14 mouse cellular contexts compared by ENCODE assay signal in genomic region chr2:36211785-36212184, GRCm38 (mm10). TPM values are rescaled to one million over a fixed set of nuclear protein-coding genes. Genes with fewer than 3 reads are reported as not detected.
DNase-seq lines count a peak whose midpoint lies in the region; ATAC-seq lines count a peak whose summit lies in the region.
"Had no signal": no experiment of that assay in that cellular context is flagged by ENCODE, and none has a peak within 500 bp of the region (broad histone marks: within the 10 kb centered on the region; RNA-seq: fewer than 3 reads in every experiment).

No protein-coding gene starts in this region.

- H3K9me3 ChIP-seq in hindbrain, embryonic 11.5 days (ENCODE audit: control insufficient read depth, low read length): no peaks in the 10 kb centered on the region
- H3K9me3 ChIP-seq in hindbrain, embryonic 13.5 days: no peaks in the 10 kb centered on the region
- no peaks in the 10 kb centered on the region for H3K9me3 ChIP-seq in embryonic facial prominence, embryonic 11.5 days (replicated peaks; ENCODE audit: control insufficient read depth, low read length)
- no peaks in the 10 kb centered on the region for H3K9me3 ChIP-seq in neural tube, embryonic 11.5 days (ENCODE audit: control insufficient read depth, low read length)
- H3K9me3 ChIP-seq: forebrain, embryonic 12.5 days had no signal

- 8% methylated on average over 7 of the region's 7 CpGs for WGBS in hindbrain, embryonic 11.5 days
- 15% methylated on average over 7 of the region's 7 CpGs for WGBS in hindbrain, embryonic 13.5 days
- WGBS in embryonic facial prominence, embryonic 11.5 days: 3% methylated on average over 7 of the region's 7 CpGs
- WGBS in neural tube, embryonic 11.5 days: 10% methylated on average over 7 of the region's 7 CpGs

- no peak overlapping the region for H3K27ac ChIP-seq in hindbrain, embryonic 11.5 days (ENCODE audit: low read depth, low read length)
- H3K27ac ChIP-seq in hindbrain, embryonic 13.5 days: no peak overlapping the region
- H3K27ac ChIP-seq in embryonic facial prominence, embryonic 11.5 days (replicated peaks; ENCODE audit: low read depth, low read length): 0 out of 2 replicates have a peak overlapping the region, but pooled peaks have one; percentile 43
- H3K27ac ChIP-seq in neural tube, embryonic 11.5 days (ENCODE audit: low read depth, low read length): no peak overlapping the region
- H3K27ac ChIP-seq: forebrain, embryonic 12.5 days; gastrocnemius, adult 2 months; heart, adult 2 months had no signal

- DNase-seq in hindbrain, embryonic 11.5 days (ENCODE audit: low spot score): peak; percentile 51
- DNase-seq in lung, postnatal 10 days: peak; percentile 20
- no peak for DNase-seq in lung, postnatal 14 days
- DNase-seq in embryonic facial prominence, embryonic 11.5 days (ENCODE audit: low spot score): peak; percentile 93
- DNase-seq in neural tube, embryonic 11.5 days (ENCODE audit: low spot score): peak; percentile 43
- no peak for DNase-seq in urinary bladder, adult 2 months (ENCODE audit: low spot score)
- no peak for DNase-seq in cerebellum, adult 11-12 months
- DNase-seq: adrenal gland, postnatal 36 days; gastrocnemius, adult 2 months; heart, adult 2 months; heart, postnatal 14 days had no signal

- H3K9ac ChIP-seq in hindbrain, embryonic 11.5 days (ENCODE audit: low read depth, low read length): no peak overlapping the region
- no peak overlapping the region for H3K9ac ChIP-seq in hindbrain, embryonic 13.5 days
- no peak overlapping the region for H3K9ac ChIP-seq in embryonic facial prominence, embryonic 11.5 days (replicated peaks; ENCODE audit: low read length)
- no peak overlapping the region for H3K9ac ChIP-seq in neural tube, embryonic 11.5 days (ENCODE audit: low read length)
- H3K9ac ChIP-seq: forebrain, embryonic 12.5 days had no signal

- no peak overlapping the region for H3K4me3 ChIP-seq in hindbrain, embryonic 11.5 days (ENCODE audit: low read depth, low read length)
- H3K4me3 ChIP-seq in hindbrain, embryonic 13.5 days: no peak overlapping the region
- H3K4me3 ChIP-seq in embryonic facial prominence, embryonic 11.5 days (ENCODE audit: low read depth, low read length): no peak overlapping the region
- H3K4me3 ChIP-seq in neural tube, embryonic 11.5 days (ENCODE audit: low read depth, low read length): no peak overlapping the region
- H3K4me3 ChIP-seq: forebrain, embryonic 12.5 days; gastrocnemius, adult 2 months; heart, adult 2 months had no signal

- no peaks in the 10 kb centered on the region for H3K36me3 ChIP-seq in hindbrain, embryonic 11.5 days (ENCODE audit: control insufficient read depth, insufficient read depth, low read length)
- no peaks in the 10 kb centered on the region for H3K36me3 ChIP-seq in hindbrain, embryonic 13.5 days
- no peaks in the 10 kb centered on the region for H3K36me3 ChIP-seq in embryonic facial prominence, embryonic 11.5 days (replicated peaks; ENCODE audit: control insufficient read depth, insufficient read depth, low read depth, low read length)
- no peaks in the 10 kb centered on the region for H3K36me3 ChIP-seq in neural tube, embryonic 11.5 days (ENCODE audit: control insufficient read depth, insufficient read depth, low read length)
- H3K36me3 ChIP-seq: forebrain, embryonic 12.5 days had no signal

- no peak overlapping the region for H3K4me2 ChIP-seq in hindbrain, embryonic 11.5 days (replicated peaks; ENCODE audit: low read depth, low read length)
- no peak overlapping the region for H3K4me2 ChIP-seq in hindbrain, embryonic 13.5 days
- H3K4me2 ChIP-seq in embryonic facial prominence, embryonic 11.5 days (ENCODE audit: low read depth, low read length): 0 out of 2 replicates have a peak overlapping the region, but pooled peaks have one; percentile 0
- no peak overlapping the region for H3K4me2 ChIP-seq in neural tube, embryonic 11.5 days (ENCODE audit: low read depth)
- H3K4me2 ChIP-seq: forebrain, embryonic 12.5 days had no signal

- peaks cover 17% of the 10 kb centered on the region for H3K27me3 ChIP-seq in hindbrain, embryonic 11.5 days (ENCODE audit: control insufficient read depth, insufficient read depth, low read length)
- peaks cover 48% of the 10 kb centered on the region for H3K27me3 ChIP-seq in hindbrain, embryonic 13.5 days
- H3K27me3 ChIP-seq in embryonic facial prominence, embryonic 11.5 days (ENCODE audit: control insufficient read depth, insufficient read depth, low read length): no peaks in the 10 kb centered on the region
- H3K27me3 ChIP-seq in neural tube, embryonic 11.5 days (ENCODE audit: control insufficient read depth, insufficient read depth, low read length): peaks cover 19% of the 10 kb centered on the region

- H3K4me1 ChIP-seq in hindbrain, embryonic 11.5 days (replicated peaks; ENCODE audit: control insufficient read depth, insufficient read depth, low read length): no peaks in the 10 kb centered on the region
- H3K4me1 ChIP-seq in hindbrain, embryonic 13.5 days (replicated peaks): peaks cover 22% of the 10 kb centered on the region
- peaks cover 2% of the 10 kb centered on the region; the same call in 1 of the 2 replicates for H3K4me1 ChIP-seq in embryonic facial prominence, embryonic 11.5 days (ENCODE audit: control insufficient read depth, insufficient read depth, low read length)
- H3K4me1 ChIP-seq in neural tube, embryonic 11.5 days (ENCODE audit: control insufficient read depth, insufficient read depth, low read length): no peaks in the 10 kb centered on the region; the same call in 1 of the 2 replicates

- peak; percentile 28; the same call in 1 of the 2 replicates for ATAC-seq in hindbrain, embryonic 11.5 days (ENCODE audit: low FRiP score)
- no peak for ATAC-seq in hindbrain, embryonic 13.5 days (ENCODE audit: low FRiP score)
- ATAC-seq in embryonic facial prominence, embryonic 11.5 days (replicated peaks; ENCODE audit: insufficient number of reproducible peaks, low FRiP score, low TSS enrichment, low read depth): peak; percentile 55; the same call in 1 of the 2 replicates
- ATAC-seq in neural tube, embryonic 11.5 days (ENCODE audit: insufficient read depth, low FRiP score, low TSS enrichment): no peak
- ATAC-seq: inflammation-experienced regulatory T-cells, adult 6 months had no signal

RNA-seq across cellular contexts. Expression of gene Ptgs1, which starts 18.4 kb away (rescaled TPM):
- 4.2 and 5.6 TPM in 2 replicates for polyA plus RNA-seq in hindbrain, embryonic 11.5 days (2014; fragmentation: Nextera tagmentation; extraction: Ambion mirVana)
- 5.1 and 5.2 TPM in 2 replicates for polyA plus RNA-seq in hindbrain, embryonic 13.5 days (2015; fragmentation: Nextera tagmentation; extraction: Ambion mirVana)
- polyA plus RNA-seq in embryonic facial prominence, embryonic 11.5 days (2014; fragmentation: Nextera tagmentation; extraction: Ambion mirVana): 5.7 and 6.5 TPM in 2 replicates
- polyA plus RNA-seq in neural tube, embryonic 11.5 days (2014; fragmentation: Nextera tagmentation; extraction: Ambion mirVana): 3.9 and 4.5 TPM in 2 replicates
- 63.0 and 70.3 TPM in 2 replicates for polyA plus RNA-seq in urinary bladder, adult 2 months (2012; rRNA removed)

Comparison
In these comparisons a context has a peak if more than half of its experiments do, and no peak if none do; other contexts are left out.
1. ATAC-seq: peak in hindbrain, embryonic 11.5 days (single experiment) and embryonic facial prominence, embryonic 11.5 days (single experiment); none in hindbrain, embryonic 13.5 days (single experiment) and neural tube, embryonic 11.5 days (single experiment).
2. DNase-seq: peak in hindbrain, embryonic 11.5 days (single experiment), lung, postnatal 10 days (single experiment), embryonic facial prominence, embryonic 11.5 days (single experiment) and neural tube, embryonic 11.5 days (single experiment); none in lung, postnatal 14 days (single experiment), urinary bladder, adult 2 months (single experiment) and cerebellum, adult 11-12 months (single experiment).